Mouse (Mus musculus) left cerebral cortex, adult 2 months (tissue): Measurements from ENCODE around the gene Sparcl1. TPM values are rescaled to one million over a fixed set of nuclear protein-coding genes. Genes with fewer than 3 reads are reported as not detected.

Experiments used
- DNase-seq, 2 experiments: peaks; one replicate each; pipeline ENCODE4 v3.0.0; 2021 to 2022; ENCODE audit warnings: low spot score in 2 of 2, mixed read lengths in 1 of 2; ENCODE audit errors: extremely low spot score in 1 of 2
- H3K27ac ChIP-seq: fragments of 200-600 bp; 2 replicates; pipeline ENCODE4 v1.8.1; 2022
- H3K4me3 ChIP-seq: fragments of 200-600 bp; 2 replicates; pipeline ENCODE4 v1.8.1; 2022
- CTCF ChIP-seq: fragments of 200-600 bp; IDR thresholded peaks from 2 replicates; pipeline ENCODE4 v1.8.1; 2022; ENCODE audit warnings: antibody characterized with exemption, mild to moderate bottlenecking, moderate library complexity
- intact Hi-C: fragments of 180-260 bp; cut with DNase I; formaldehyde crosslinking; loops from one replicate; pipeline ENCODE4 v1.15.1; 2025
- total RNA-seq, 2 experiments: library from RNA; stranded (reverse); gene quantifications; 2 replicates each; pipeline ENCODE4 v1.2.3; 2021

Sparcl1 gene
- total RNA-seq, 2 experiments from 2014 or later: 1,525 to 1,546 TPM

GRCm38 (mm10) chr5:104058021-104058420 is 55.5 kb downstream of the Sparcl1 start:
- H3K27ac ChIP-seq: no peak overlapping the region
- DNase-seq: peak in 1 of 2 experiments; percentile 35
- TF ChIP-seq CTCF: peak; percentile 66
- no peak overlapping the region for H3K4me3 ChIP-seq
- intact Hi-C loops: no loop called here

- TF ChIP-seq CTCF: no peak
- no peak for DNase-seq
- intact Hi-C loops: no loop called here
- H3K4me3 ChIP-seq: no peak overlapping the region
- no peak overlapping the region for H3K27ac ChIP-seq
Measured at GRCm38 (mm10) chr5:104056295-104056694, 57.2 kb downstream of the Sparcl1 start.

GRCm38 (mm10) chr5:104055816-104056215 is 57.7 kb downstream of the Sparcl1 start:
- Histone ChIP-seq H3K27ac (no peak overlapping the region), H3K4me3 (no peak overlapping the region)
- intact Hi-C loops: no loop called here
- no peak for DNase-seq
- TF ChIP-seq CTCF: no peak

GRCm38 (mm10) chr5:104054938-104055337 is 58.6 kb downstream of the Sparcl1 start:
- intact Hi-C loops: no loop called here
- H3K27ac ChIP-seq: no peak overlapping the region
- TF ChIP-seq CTCF: no peak
- no peak overlapping the region for H3K4me3 ChIP-seq
- no peak for DNase-seq

GRCm38 (mm10) chr5:104052956-104053355 is 60.6 kb downstream of the Sparcl1 start:
- intact Hi-C loops: no loop called here
- no peak overlapping the region for H3K4me3 ChIP-seq
- no peak overlapping the region for H3K27ac ChIP-seq
- no peak for DNase-seq
- peak; percentile 23 for TF ChIP-seq CTCF

GRCm38 (mm10) chr5:104048139-104048538 is 65.4 kb downstream of the Sparcl1 start:
- TF ChIP-seq CTCF: no peak; the same call in 1 of the 2 replicates
- Histone ChIP-seq H3K27ac (no peak overlapping the region; the same call in 1 of the 2 replicates), H3K4me3 (peak overlapping the region; percentile 82)
- DNase-seq: no peak
- intact Hi-C loops: loop anchor here (5.0 to 10.0 kb wide), 2 partner anchors 136 to 193 kb away; partner anchors contain the start of gene Klhl8

- H3K27ac ChIP-seq: peak overlapping the region; percentile 91
- TF ChIP-seq CTCF: no peak
- no peak for DNase-seq
- H3K4me3 ChIP-seq: peak overlapping the region; percentile 82
- intact Hi-C loops: loop anchor here (2.0 to 10.0 kb wide), 3 partner anchors 27 to 193 kb away; partner anchors contain the start of gene Klhl8
Measured at GRCm38 (mm10) chr5:104047200-104048105, 66.1 kb downstream of the Sparcl1 start.

- no peak; the same call in 1 of the 2 replicates for TF ChIP-seq CTCF
- DNase-seq: peak; percentile 98 to 99
- Histone ChIP-seq H3K4me3 (peak within 1 kb of the TSS; percentile 82), H3K27ac (peak within 1 kb of the TSS; percentile 93)
- intact Hi-C loops: loop anchor here (2.0 to 10.0 kb wide), 3 partner anchors 28 to 192 kb away; partner anchors contain the start of gene Klhl8
Measured at GRCm38 (mm10) chr5:104046256-104047199, 67.0 kb downstream of the Sparcl1 start, which contains the start of gene Nudt9. TSS of gene Nudt9 (plus strand) at chr5:104046306.

- intact Hi-C loops: loop anchor here (10.0 kb wide), 1 partner anchor 189 kb away; no protein-coding TSS in a partner anchor
- no peak for TF ChIP-seq CTCF
- no peak for DNase-seq
- H3K4me3 ChIP-seq: no peak overlapping the region
- no peak overlapping the region for H3K27ac ChIP-seq
Measured at GRCm38 (mm10) chr5:104043704-104044103, 69.8 kb downstream of the Sparcl1 start.

- TF ChIP-seq CTCF: no peak
- intact Hi-C loops: loop anchor here (10.0 kb wide), 1 partner anchor 188 kb away; no protein-coding TSS in a partner anchor
- Histone ChIP-seq H3K27ac (no peak overlapping the region), H3K4me3 (no peak overlapping the region)
- DNase-seq: no peak
Measured at GRCm38 (mm10) chr5:104042906-104043305, 70.6 kb downstream of the Sparcl1 start.
